Mouse (Mus musculus) thymus, adult 2 months (tissue): ENCODE data around the gene Dnah6.

Experiments used
- CTCF ChIP-seq: fragments of 200-500 bp; IDR thresholded peaks from 2 replicates; pipeline ENCODE4 v1.5.1; 2012; ENCODE audit warnings: mild to moderate bottlenecking, control low read depth, low read length, moderate library complexity, borderline replicate concordance; ENCODE audit not compliant: control insufficient read depth, poor library complexity, insufficient read depth; ENCODE audit errors: extremely low read depth
- POLR2A ChIP-seq: fragments of 200-500 bp; IDR thresholded peaks from 2 replicates; pipeline ENCODE4 v1.6.1; 2012; ENCODE audit warnings: mild to moderate bottlenecking, low read length, control low read depth, moderate library complexity; ENCODE audit not compliant: control insufficient read depth, poor library complexity, insufficient read depth; ENCODE audit errors: extremely low read depth

DNA sequence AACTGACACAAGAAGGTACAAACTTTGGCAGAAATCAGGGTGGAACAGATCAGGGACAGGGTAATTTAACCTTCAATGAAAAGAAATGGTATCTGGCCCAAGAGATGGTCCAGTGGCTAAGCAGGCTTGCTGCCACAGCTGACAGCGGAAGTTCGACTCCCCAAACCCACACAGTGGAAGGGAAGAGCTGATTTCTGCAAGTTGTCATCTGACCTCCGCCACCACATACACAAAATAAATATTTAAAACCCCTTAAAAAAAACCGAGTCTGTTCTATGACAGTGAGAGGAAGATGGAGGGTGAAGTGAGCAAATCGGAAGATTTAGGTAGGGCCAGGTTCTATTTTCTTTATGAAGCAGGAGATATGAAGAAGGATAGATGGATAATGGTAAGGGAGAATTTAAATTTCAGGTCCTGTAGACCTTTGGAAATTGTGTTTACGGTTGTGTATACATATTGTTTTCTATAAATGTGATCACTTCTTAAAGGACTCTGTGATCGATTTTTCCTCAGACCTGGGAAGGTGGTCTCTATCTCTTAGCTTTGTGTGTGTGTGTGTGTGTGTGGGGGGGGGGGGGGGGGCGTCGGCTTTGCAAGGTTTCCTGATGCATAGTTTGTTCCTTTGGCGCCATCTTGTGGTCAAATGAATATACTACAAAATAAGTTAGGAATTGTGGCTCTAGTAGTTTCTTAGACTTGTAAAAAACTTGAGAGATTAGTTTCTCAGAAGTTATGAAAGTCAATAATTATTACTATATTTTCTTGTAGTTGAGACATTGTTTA lies 6.1 kb upstream of the Dnah6 start:
- TF ChIP-seq POLR2A (no peak), CTCF (no peak)
